In the genomic region with DNA sequence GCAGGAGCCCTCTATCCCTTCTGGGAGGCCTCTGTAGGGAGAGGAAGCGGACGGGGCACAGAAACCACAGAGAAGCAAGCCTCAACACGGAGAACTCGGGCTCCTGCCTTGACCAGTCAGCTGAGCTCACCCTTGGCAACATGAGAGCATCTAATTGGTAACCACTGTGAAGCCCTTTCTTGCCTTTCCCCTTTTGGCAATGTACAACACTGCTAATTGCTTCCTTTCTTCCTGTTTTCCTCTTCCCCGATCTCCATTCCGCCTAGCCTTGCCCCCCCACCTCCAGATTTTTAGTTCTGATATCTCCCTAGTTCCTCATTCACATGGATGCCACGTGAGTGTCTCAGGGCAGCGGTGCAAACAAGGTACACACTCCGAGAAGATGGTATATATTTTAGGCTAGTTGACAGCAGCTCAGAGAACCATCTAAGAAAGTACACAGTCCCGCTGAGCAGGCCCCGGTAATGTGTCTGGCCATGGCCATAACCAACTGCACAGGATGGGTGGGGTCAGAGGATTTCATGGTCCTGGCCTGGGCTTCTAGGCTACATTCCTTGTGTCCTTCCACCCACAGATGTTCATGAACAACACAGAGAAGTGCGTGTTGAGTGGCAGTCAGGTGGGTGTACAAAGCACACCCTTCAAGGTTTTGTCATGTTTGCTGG, we compare ENCODE assay signal across 15 mouse cellular contexts.
A peak's percentile ranks its signal among the peaks of the same experiment; 100 is the strongest.
DNase-seq lines count a peak whose midpoint lies in the region; ATAC-seq and TF ChIP-seq lines count a peak whose summit lies in the region.
"Had no signal": no experiment of that assay in that cellular context is flagged by ENCODE, and none has a peak within 500 bp of the region (broad histone marks: within the 10 kb centered on the region; RNA-seq: fewer than 3 reads in every experiment).

No protein-coding gene starts in this region.

- 77% methylated on average over 12 of the region's 12 CpGs for WGBS in hindbrain, embryonic 13.5 days
- WGBS in hindbrain, embryonic 12.5 days = 83% methylated on average over 12 of the region's 12 CpGs
- 74% methylated on average over 12 of the region's 12 CpGs for whole genome bisulfite sequencing in midbrain, postnatal 0 days
- WGBS in midbrain, embryonic 16.5 days = 86% methylated on average over 12 of the region's 12 CpGs
- WGBS in embryonic facial prominence, embryonic 15.5 days = 43% methylated on average over 12 of the region's 12 CpGs

- H3K4me1 ChIP-seq in hindbrain, embryonic 13.5 days (replicated peaks) = peaks cover 6% of the 10 kb centered on the region; the same call in 1 of the 2 replicates
- H3K4me1 ChIP-seq in hindbrain, embryonic 12.5 days = no peaks in the 10 kb centered on the region
- no peaks in the 10 kb centered on the region for H3K4me1 ChIP-seq in midbrain, postnatal 0 days (ENCODE audit: insufficient read depth, low read length)
- H3K4me1 ChIP-seq in midbrain, embryonic 16.5 days (ENCODE audit: control insufficient read depth, insufficient read depth, low read length) = no peaks in the 10 kb centered on the region
- peaks cover 21% of the 10 kb centered on the region for H3K4me1 ChIP-seq in embryonic facial prominence, embryonic 15.5 days
- H3K4me1 ChIP-seq: midbrain, embryonic 15.5 days had no signal

- no peak overlapping the region for H3K9ac ChIP-seq in hindbrain, embryonic 13.5 days
- no peak overlapping the region for H3K9ac ChIP-seq in hindbrain, embryonic 12.5 days
- no peak overlapping the region for H3K9ac ChIP-seq in midbrain, postnatal 0 days (replicated peaks; ENCODE audit: low read length, poor library complexity, severe bottlenecking)
- no peak overlapping the region for H3K9ac ChIP-seq in midbrain, embryonic 16.5 days (ENCODE audit: low read depth, low read length)
- no peak overlapping the region for H3K9ac ChIP-seq in embryonic facial prominence, embryonic 15.5 days
- H3K9ac ChIP-seq: embryonic facial prominence, embryonic 12.5 days; lung, embryonic 14.5 days; midbrain, embryonic 15.5 days had no signal

- no peaks in the 10 kb centered on the region for H3K9me3 ChIP-seq in hindbrain, embryonic 13.5 days
- H3K9me3 ChIP-seq in hindbrain, embryonic 12.5 days (replicated peaks) = no peaks in the 10 kb centered on the region
- H3K9me3 ChIP-seq in midbrain, postnatal 0 days (ENCODE audit: low read length) = no peaks in the 10 kb centered on the region
- H3K9me3 ChIP-seq in midbrain, embryonic 16.5 days (replicated peaks; ENCODE audit: control insufficient read depth, low read length, poor library complexity, severe bottlenecking) = no peaks in the 10 kb centered on the region
- no peaks in the 10 kb centered on the region for H3K9me3 ChIP-seq in embryonic facial prominence, embryonic 15.5 days (replicated peaks)
- H3K9me3 ChIP-seq: embryonic facial prominence, embryonic 12.5 days; midbrain, embryonic 15.5 days had no signal

- DNase-seq in midbrain, postnatal 0 days (ENCODE audit: low spot score) = peak; percentile 22
- DNase-seq in splenic B cell, adult 2 months (ENCODE audit: low read depth, low spot score) = peak; percentile 18
- DNase-seq in left cerebral cortex, adult 18-20 months (ENCODE audit: low spot score in 2 of 2) = no peak
- DNase-seq: adrenal gland, postnatal 25 days; cerebellum, adult 8-10 months; lung, embryonic 14.5 days; thymus, postnatal 4 days had no signal

- H3K4me2 ChIP-seq in hindbrain, embryonic 13.5 days = no peak overlapping the region
- H3K4me2 ChIP-seq in hindbrain, embryonic 12.5 days (replicated peaks) = no peak overlapping the region
- H3K4me2 ChIP-seq in midbrain, postnatal 0 days (ENCODE audit: low read depth, low read length, poor library complexity, severe bottlenecking) = no peak overlapping the region
- no peak overlapping the region for H3K4me2 ChIP-seq in midbrain, embryonic 16.5 days (ENCODE audit: low read length)
- no peak overlapping the region; the same call in 1 of the 2 replicates for H3K4me2 ChIP-seq in embryonic facial prominence, embryonic 15.5 days (replicated peaks)
- H3K4me2 ChIP-seq: embryonic facial prominence, embryonic 12.5 days; lung, embryonic 14.5 days; midbrain, embryonic 15.5 days had no signal

- ATAC-seq in hindbrain, embryonic 13.5 days (ENCODE audit: low FRiP score) = no peak
- ATAC-seq in hindbrain, embryonic 12.5 days (ENCODE audit: low FRiP score) = no peak
- no peak for ATAC-seq in midbrain, postnatal 0 days (ENCODE audit: low FRiP score)
- no peak for ATAC-seq in midbrain, embryonic 16.5 days
- ATAC-seq in embryonic facial prominence, embryonic 15.5 days (ENCODE audit: insufficient number of reproducible peaks, low FRiP score, low TSS enrichment, low read depth) = peak; percentile 51; the same call in 1 of the 2 replicates
- ATAC-seq: CD4-positive, CD25-positive, alpha-beta regulatory T cell, adult 4 months; midbrain, embryonic 15.5 days had no signal

- no peaks in the 10 kb centered on the region for H3K27me3 ChIP-seq in hindbrain, embryonic 13.5 days
- H3K27me3 ChIP-seq in hindbrain, embryonic 12.5 days = no peaks in the 10 kb centered on the region
- H3K27me3 ChIP-seq in midbrain, postnatal 0 days (ENCODE audit: insufficient read depth, low read length) = no peaks in the 10 kb centered on the region
- H3K27me3 ChIP-seq in midbrain, embryonic 16.5 days (ENCODE audit: control insufficient read depth, insufficient read depth, low read depth, low read length) = no peaks in the 10 kb centered on the region
- 0 out of 2 replicates have a peak, but pooled peaks cover 12% of the 10 kb centered on the region for H3K27me3 ChIP-seq in embryonic facial prominence, embryonic 15.5 days
- no peaks in the 10 kb centered on the region for H3K27me3 ChIP-seq in splenic B cell, adult 2 months (ENCODE audit: control insufficient read depth, insufficient read depth, low read length, poor library complexity, severe bottlenecking)
- H3K27me3 ChIP-seq: embryonic facial prominence, embryonic 12.5 days; midbrain, embryonic 15.5 days had no signal

- no peaks in the 10 kb centered on the region for H3K36me3 ChIP-seq in hindbrain, embryonic 13.5 days
- H3K36me3 ChIP-seq in hindbrain, embryonic 12.5 days = no peaks in the 10 kb centered on the region
- no peaks in the 10 kb centered on the region for H3K36me3 ChIP-seq in midbrain, postnatal 0 days (ENCODE audit: insufficient read depth, low read length)
- H3K36me3 ChIP-seq in midbrain, embryonic 16.5 days (ENCODE audit: control insufficient read depth, insufficient read depth, low read length) = no peaks in the 10 kb centered on the region
- no peaks in the 10 kb centered on the region for H3K36me3 ChIP-seq in embryonic facial prominence, embryonic 15.5 days
- H3K36me3 ChIP-seq in splenic B cell, adult 2 months (ENCODE audit: control insufficient read depth, insufficient read depth, low read length, poor library complexity, severe bottlenecking) = no peaks in the 10 kb centered on the region
- H3K36me3 ChIP-seq: embryonic facial prominence, embryonic 12.5 days; midbrain, embryonic 15.5 days had no signal

- TF ChIP-seq CTCF in midbrain, postnatal 0 days (IDR thresholded peaks at IDR 0.05) = no peak

- peak overlapping the region; percentile 5; the same call in 1 of the 2 replicates for H3K27ac ChIP-seq in hindbrain, embryonic 13.5 days
- no peak overlapping the region for H3K27ac ChIP-seq in hindbrain, embryonic 12.5 days
- no peak overlapping the region for H3K27ac ChIP-seq in midbrain, postnatal 0 days (ENCODE audit: low read depth, low read length)
- H3K27ac ChIP-seq in midbrain, embryonic 16.5 days (ENCODE audit: low read length) = no peak overlapping the region
- peak overlapping the region; percentile 55; the same call in 1 of the 2 replicates for H3K27ac ChIP-seq in embryonic facial prominence, embryonic 15.5 days (replicated peaks)
- H3K27ac ChIP-seq: embryonic facial prominence, embryonic 12.5 days; heart, adult 2 months; midbrain, embryonic 15.5 days had no signal

- no peak overlapping the region for H3K4me3 ChIP-seq in hindbrain, embryonic 13.5 days
- no peak overlapping the region for H3K4me3 ChIP-seq in hindbrain, embryonic 12.5 days
- H3K4me3 ChIP-seq in midbrain, postnatal 0 days (ENCODE audit: low read depth, low read length) = no peak overlapping the region
- H3K4me3 ChIP-seq in midbrain, embryonic 16.5 days (ENCODE audit: low read depth, low read length) = no peak overlapping the region
- H3K4me3 ChIP-seq in embryonic facial prominence, embryonic 15.5 days (replicated peaks) = no peak overlapping the region
- H3K4me3 ChIP-seq: embryonic facial prominence, embryonic 12.5 days; heart, adult 2 months; midbrain, embryonic 15.5 days had no signal

Comparison
In these comparisons a context has a peak if more than half of its experiments do, and no peak if none do; other contexts are left out.
1. H3K27ac ChIP-seq: peak in hindbrain, embryonic 13.5 days (single experiment) and embryonic facial prominence, embryonic 15.5 days (single experiment); none in hindbrain, embryonic 12.5 days (single experiment), midbrain, postnatal 0 days (single experiment) and midbrain, embryonic 16.5 days (single experiment).
2. DNase-seq: peak in midbrain, postnatal 0 days (single experiment) and splenic B cell, adult 2 months (single experiment); none in left cerebral cortex, adult 18-20 months (0 of 2).